Mouse (Mus musculus) layer of hippocampus, adult 11-12 months (tissue): ENCODE measurements around the gene Pde7b.
A peak's percentile ranks its signal among the peaks of the same experiment; 100 is the strongest.

Source experiments
- DNase-seq: peaks from one replicate; pipeline ENCODE4 v3.0.0; 2022; ENCODE audit warnings: low spot score

The Pde7b gene

GRCm38 (mm10) chr10:20653299-20653698, 71.6 kb downstream of the Pde7b start:
- DNase-seq, result no peak

GRCm38 (mm10) chr10:20636381-20636780, 88.5 kb downstream of the Pde7b start:
- no peak for DNase-seq

GRCm38 (mm10) chr10:20633085-20633415, 91.8 kb downstream of the Pde7b start:
- no peak for DNase-seq

- DNase-seq, result peak; percentile 16
Observed at GRCm38 (mm10) chr10:20632256-20633084, 92.4 kb downstream of the Pde7b start.

- DNase-seq, result no peak
Observed at GRCm38 (mm10) chr10:20630122-20630521, 94.8 kb downstream of the Pde7b start.

GRCm38 (mm10) chr10:20625702-20626375, 99.0 kb downstream of the Pde7b start:
- DNase-seq, result no peak

- no peak for DNase-seq
Observed at GRCm38 (mm10) chr10:20621661-20622454, 103.0 kb downstream of the Pde7b start.

GRCm38 (mm10) chr10:20606007-20606406, 118.9 kb downstream of the Pde7b start:
- no peak for DNase-seq

- no peak for DNase-seq
Observed at GRCm38 (mm10) chr10:20595107-20595810, 129.6 kb downstream of the Pde7b start.

GRCm38 (mm10) chr10:20594015-20594414, 130.9 kb downstream of the Pde7b start:
- DNase-seq, result no peak

- no peak for DNase-seq
Observed at GRCm38 (mm10) chr10:20590100-20590499, 134.8 kb downstream of the Pde7b start.

- peak; percentile 51 for DNase-seq
Observed at GRCm38 (mm10) chr10:20585959-20586358, 138.9 kb downstream of the Pde7b start.

GRCm38 (mm10) chr10:20575002-20575401, 149.9 kb downstream of the Pde7b start:
- DNase-seq, result no peak

- DNase-seq, result no peak
Observed at GRCm38 (mm10) chr10:20574414-20574813, 150.5 kb downstream of the Pde7b start.

- DNase-seq, result no peak
Observed at GRCm38 (mm10) chr10:20571521-20571920, 153.4 kb downstream of the Pde7b start.

GRCm38 (mm10) chr10:20568630-20569029, 156.2 kb downstream of the Pde7b start:
- no peak for DNase-seq

GRCm38 (mm10) chr10:20567684-20568236, 157.1 kb downstream of the Pde7b start:
- no peak for DNase-seq

GRCm38 (mm10) chr10:20556477-20556876, 168.4 kb downstream of the Pde7b start:
- DNase-seq, result no peak

GRCm38 (mm10) chr10:20551341-20551740, 173.5 kb downstream of the Pde7b start:
- no peak for DNase-seq

GRCm38 (mm10) chr10:20550771-20551170, 174.1 kb downstream of the Pde7b start:
- no peak for DNase-seq

GRCm38 (mm10) chr10:20550161-20550560, 174.7 kb downstream of the Pde7b start:
- no peak for DNase-seq
